Mouse (Mus musculus) forebrain, embryonic 12.5 days (tissue): ENCODE results near the gene Tnfsf9. TPM values are rescaled to one million over a fixed set of nuclear protein-coding genes. Genes with fewer than 3 reads are reported as not detected.
"Not testable (repeated sequence)": the region's sequence is repeated elsewhere in the genome, so short reads cannot be mapped to it uniquely, and the experiment has no call there.

ENCODE experiments used
- ATAC-seq: fragments of 200-750 bp; cut with Nextera tagmentation; 2 replicates; pipeline ENCODE4 v1.8.0; 2017; ENCODE audit warnings: moderate TSS enrichment; ENCODE audit not compliant: low FRiP score
- H3K27ac ChIP-seq: fragments of 300-500 bp; sonication (generic); 2 replicates; pipeline ENCODE4 v1.5.1; 2016; ENCODE audit warnings: mild to moderate bottlenecking
- H3K27me3 ChIP-seq: fragments of 300-500 bp; sonication (generic); 2 replicates; pipeline ENCODE4 v1.6.1; 2016; ENCODE audit warnings: mild to moderate bottlenecking
- H3K36me3 ChIP-seq: fragments of 300-500 bp; sonication (generic); replicated peaks from 2 replicates; pipeline ENCODE4 v1.6.1; 2016; ENCODE audit warnings: mild to moderate bottlenecking
- H3K4me1 ChIP-seq: fragments of 300-500 bp; sonication (generic); 2 replicates; pipeline ENCODE4 v1.6.1; 2016
- H3K4me2 ChIP-seq: fragments of 300-500 bp; sonication (generic); 2 replicates; pipeline ENCODE4 v1.6.1; 2016; ENCODE audit warnings: mild to moderate bottlenecking, moderate library complexity
- H3K4me3 ChIP-seq: fragments of 300-500 bp; sonication (generic); replicated peaks from 2 replicates; pipeline ENCODE4 v1.5.1; 2016; ENCODE audit warnings: mild to moderate bottlenecking
- H3K9ac ChIP-seq: fragments of 300-500 bp; sonication (generic); 2 replicates; pipeline ENCODE4 v1.6.1; 2016; ENCODE audit warnings: mild to moderate bottlenecking
- H3K9me3 ChIP-seq: fragments of 300-500 bp; sonication (generic); 2 replicates; pipeline ENCODE4 v1.6.1; 2016
- WGBS: fragments of 180-500 bp; shearing (Covaris S2); methylation state at CpG from one replicate; pipeline ENCODE4 v1.1.7; 2016; 5-methylcytosine and 5-hydroxymethylcytosine counted together
- polyA plus RNA-seq: library from polyadenylated mRNA; unstranded; fragments of >200 nt; fragmentation: Nextera tagmentation; extraction: Ambion mirVana; gene quantifications from 2 replicates; pipeline ENCODE4 v1.2.1, GENCODE M21; 2016

Tnfsf9 gene
- polyA plus RNA-seq, 1 experiment from 2014 or later: 9.2 TPM

- 2% methylated on average over 11 of the region's 11 CpGs for WGBS
- peaks cover 5% of the 10 kb centered on the region; the same call in 1 of the 2 replicates for H3K4me1 ChIP-seq
- H3K9me3 ChIP-seq: no peaks in the 10 kb centered on the region
- no peak overlapping the region for H3K9ac ChIP-seq
- no peak overlapping the region for H3K4me3 ChIP-seq
- H3K36me3 ChIP-seq: no peaks in the 10 kb centered on the region
- H3K4me2 ChIP-seq: peak overlapping the region; percentile 24
- no peak overlapping the region for H3K27ac ChIP-seq
- no peaks in the 10 kb centered on the region; the same call in 1 of the 2 replicates for H3K27me3 ChIP-seq
- peak; percentile 91 for ATAC-seq
These were observed 13.6 kb downstream of the Tnfsf9 start for GRCm38 (mm10) chr17:57118524-57119349.

DNA sequence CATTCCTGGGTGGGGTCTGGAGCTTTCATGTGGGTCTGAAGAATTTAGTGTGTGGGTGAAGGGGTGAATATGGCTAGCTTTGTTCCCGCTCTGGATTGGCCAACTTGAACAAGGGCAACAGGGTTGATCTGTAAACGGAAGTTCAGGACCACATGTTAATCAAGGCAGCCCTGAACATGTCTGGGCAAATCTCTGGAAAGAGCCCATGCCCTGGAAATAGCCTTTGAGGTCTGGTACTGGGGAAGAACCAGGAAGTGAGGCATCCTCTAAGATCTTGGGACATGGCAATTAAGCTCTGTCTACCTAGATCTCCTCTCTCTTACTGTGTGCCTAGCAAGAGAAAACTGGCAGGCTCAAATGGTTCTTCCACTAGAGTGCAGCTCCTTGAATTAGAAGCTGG, 16.7 kb downstream of the Tnfsf9 start:
- Histone ChIP-seq H3K36me3 (no peaks in the 10 kb centered on the region), H3K4me3 (no peak overlapping the region), H3K4me2 (no peak overlapping the region), H3K27ac (no peak overlapping the region), H3K9ac (no peak overlapping the region), H3K4me1 (peaks cover 5% of the 10 kb centered on the region; the same call in 1 of the 2 replicates), H3K9me3 (no peaks in the 10 kb centered on the region), H3K27me3 (no peaks in the 10 kb centered on the region; the same call in 1 of the 2 replicates)
- WGBS: 90% methylated on average over 2 of the region's 2 CpGs
- ATAC-seq: no peak

- no peak overlapping the region for H3K4me3 ChIP-seq
- H3K36me3 ChIP-seq: no peaks in the 10 kb centered on the region
- H3K27me3 ChIP-seq: no peaks in the 10 kb centered on the region
- no peak for ATAC-seq
- peaks cover 5% of the 10 kb centered on the region; the same call in 1 of the 2 replicates for H3K4me1 ChIP-seq
- H3K9ac ChIP-seq: no peak overlapping the region
- 88% methylated on average over 11 of the region's 11 CpGs for WGBS
- H3K4me2 ChIP-seq: no peak overlapping the region
- no peaks in the 10 kb centered on the region for H3K9me3 ChIP-seq
- H3K27ac ChIP-seq: no peak overlapping the region
These were observed 18.3 kb downstream of the Tnfsf9 start for GRCm38 (mm10) chr17:57123192-57124118.

DNA sequence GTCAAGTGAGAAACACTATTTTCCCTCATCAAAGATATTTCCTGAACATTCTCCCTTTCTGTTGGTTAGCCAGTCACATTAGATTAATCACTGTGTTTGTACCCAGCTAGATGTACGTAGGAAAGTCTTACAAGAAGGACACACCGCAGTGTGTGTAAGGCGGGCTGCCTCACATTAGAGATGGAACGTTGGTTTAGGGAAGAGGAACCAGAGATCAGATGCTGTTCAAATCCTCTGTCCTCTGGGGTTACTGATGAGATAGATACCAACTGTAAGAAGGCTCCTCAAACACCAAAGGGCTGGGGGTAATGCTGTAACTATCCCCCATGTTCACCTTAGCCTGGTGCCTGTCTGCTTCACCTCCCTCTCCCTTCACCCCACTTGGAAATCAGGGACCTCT, 19.7 kb downstream of the Tnfsf9 start:
- Histone ChIP-seq H3K9ac (no peak overlapping the region), H3K4me1 (no peaks in the 10 kb centered on the region), H3K36me3 (no peaks in the 10 kb centered on the region), H3K27me3 (no peaks in the 10 kb centered on the region), H3K9me3 (no peaks in the 10 kb centered on the region), H3K4me2 (no peak overlapping the region), H3K27ac (no peak overlapping the region), H3K4me3 (no peak overlapping the region)
- WGBS: 87% methylated on average over 4 of the region's 4 CpGs
- ATAC-seq: no peak

DNA sequence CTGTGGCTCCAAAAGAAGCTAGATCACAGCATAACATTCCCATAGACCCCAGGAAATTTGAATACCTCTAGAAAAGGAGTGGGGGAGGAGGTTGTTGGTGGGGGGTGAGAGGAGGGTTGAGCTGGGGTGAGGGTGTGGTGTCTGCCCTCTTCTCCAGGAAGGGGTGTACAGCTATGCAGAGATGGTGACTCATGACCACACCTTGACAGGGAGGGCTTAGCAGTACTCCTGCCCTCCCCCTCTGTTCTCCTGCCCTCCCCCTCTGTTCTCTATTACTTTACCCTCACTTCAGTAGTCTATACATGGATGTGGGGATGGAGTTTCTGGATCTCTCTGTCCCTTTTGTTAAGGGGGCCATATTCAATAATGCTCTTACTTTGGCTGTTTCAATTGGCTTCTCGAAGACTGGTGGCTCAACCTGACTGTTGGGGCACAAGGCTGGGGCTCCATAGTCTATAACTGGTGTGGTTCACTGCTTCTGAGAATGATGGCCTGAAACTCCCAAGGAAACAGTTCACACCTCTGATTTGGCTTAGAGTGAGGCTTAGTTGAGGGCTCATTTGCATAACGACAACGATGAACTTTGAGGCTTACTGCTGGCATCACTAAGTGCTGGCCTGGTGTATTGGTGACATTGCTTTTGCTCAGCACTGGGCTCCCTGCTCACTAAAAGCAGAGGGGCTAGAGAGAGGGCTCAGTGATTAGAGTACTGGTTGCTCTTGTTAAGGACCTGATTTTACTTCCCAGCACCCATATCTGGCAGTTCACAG, 20.9 kb downstream of the Tnfsf9 start:
- Histone ChIP-seq H3K4me1 (no peaks in the 10 kb centered on the region), H3K9ac (no peak overlapping the region), H3K4me3 (no peak overlapping the region), H3K9me3 (no peaks in the 10 kb centered on the region), H3K36me3 (no peaks in the 10 kb centered on the region), H3K27ac (no peak overlapping the region), H3K4me2 (no peak overlapping the region), H3K27me3 (no peaks in the 10 kb centered on the region)
- 66% methylated on average over 3 of the region's 3 CpGs for WGBS
- ATAC-seq: no peak

DNA sequence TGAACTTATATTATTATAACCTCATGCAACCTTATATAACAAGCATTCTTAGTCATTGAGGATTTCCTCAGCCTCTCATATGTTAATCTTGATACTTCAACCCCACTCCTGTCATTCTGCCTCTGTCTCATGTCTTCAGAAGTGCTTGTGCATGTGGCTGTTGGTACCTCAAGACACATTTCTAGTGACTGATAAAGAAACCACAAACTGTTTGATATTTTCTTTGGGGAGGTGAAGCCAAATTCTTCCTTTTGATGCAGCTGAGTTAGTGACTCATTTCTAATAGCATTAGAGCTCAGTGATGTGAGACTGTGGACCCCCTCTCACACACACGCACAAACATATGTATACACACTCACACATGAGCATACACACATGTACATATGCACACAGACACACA, 26.7 kb downstream of the Tnfsf9 start:
- no peak overlapping the region for H3K4me2 ChIP-seq
- H3K27ac ChIP-seq: no peak overlapping the region
- 79% methylated on average over 1 of the region's 1 CpGs for WGBS
- H3K27me3 ChIP-seq: no peaks in the 10 kb centered on the region
- no peaks in the 10 kb centered on the region for H3K4me1 ChIP-seq
- H3K36me3 ChIP-seq: no peaks in the 10 kb centered on the region
- no peaks in the 10 kb centered on the region for H3K9me3 ChIP-seq
- ATAC-seq: no peak
- no peak overlapping the region for H3K9ac ChIP-seq
- no peak overlapping the region for H3K4me3 ChIP-seq

DNA sequence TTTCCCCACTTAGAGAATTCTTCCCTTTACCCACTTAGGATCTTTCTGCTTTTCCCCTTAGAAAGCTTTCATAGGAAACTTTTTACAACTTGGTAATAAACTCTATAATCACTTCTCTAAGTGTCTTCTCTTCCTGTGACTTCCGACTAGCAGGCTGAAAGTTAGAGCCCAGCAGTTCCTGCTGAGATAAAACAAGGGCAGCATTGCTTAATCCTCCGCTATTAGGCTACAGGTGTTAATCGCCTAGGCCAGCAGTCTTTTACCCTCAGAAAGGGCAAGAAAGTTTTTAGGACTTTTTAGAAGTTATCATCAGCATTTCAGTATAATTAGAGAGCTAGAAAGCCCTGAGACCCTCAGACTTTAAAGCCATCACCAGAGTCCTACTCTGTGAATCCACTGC, 28.9 kb downstream of the Tnfsf9 start:
- not testable (repeated sequence) for H3K4me2 ChIP-seq, ATAC-seq

GRCm38 (mm10) chr17:57134693-57135092, 29.6 kb downstream of the Tnfsf9 start:
- Histone ChIP-seq H3K36me3 (no peaks in the 10 kb centered on the region), H3K4me1 (no peaks in the 10 kb centered on the region), H3K27me3 (no peaks in the 10 kb centered on the region), H3K27ac (no peak overlapping the region), H3K9me3 (no peaks in the 10 kb centered on the region), H3K4me2 (no peak overlapping the region), H3K9ac (no peak overlapping the region), H3K4me3 (no peak overlapping the region)
- no peak for ATAC-seq
- 84% methylated on average over 2 of the region's 2 CpGs for WGBS

More for the DNA sequence above, 28.9 kb downstream of the Tnfsf9 start:
- H3K4me3 ChIP-seq, H3K9me3 ChIP-seq, H3K4me1 ChIP-seq, H3K36me3 ChIP-seq, H3K27ac ChIP-seq, H3K27me3 ChIP-seq, H3K9ac ChIP-seq: not testable (repeated sequence)
- WGBS: 23% methylated on average over 3 of the region's 3 CpGs

DNA sequence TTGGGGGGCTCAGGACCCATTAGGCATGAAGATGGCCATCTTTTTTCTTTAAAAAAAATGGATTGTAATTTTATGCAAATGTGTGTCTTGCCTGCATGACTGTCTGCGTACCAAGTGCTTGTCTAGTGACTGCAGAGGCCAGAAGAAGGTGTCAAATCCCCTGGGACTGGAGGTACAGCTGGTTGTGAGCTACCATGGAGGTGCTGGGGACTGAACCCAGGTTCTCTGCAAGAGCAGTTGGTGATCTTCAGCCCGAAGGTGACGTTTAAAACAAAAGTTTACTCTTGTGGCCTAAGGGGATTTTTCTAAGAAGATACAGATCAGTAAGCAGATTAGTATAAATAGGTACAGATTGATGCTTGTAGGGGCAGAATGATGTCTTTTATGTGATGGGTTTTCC, 30.5 kb downstream of the Tnfsf9 start:
- no peak overlapping the region for H3K4me3 ChIP-seq
- H3K27ac ChIP-seq: no peak overlapping the region
- H3K27me3 ChIP-seq: no peaks in the 10 kb centered on the region
- no peaks in the 10 kb centered on the region for H3K36me3 ChIP-seq
- no peak overlapping the region for H3K4me2 ChIP-seq
- H3K9ac ChIP-seq: no peak overlapping the region
- 84% methylated on average over 3 of the region's 3 CpGs for WGBS
- no peak for ATAC-seq
- no peaks in the 10 kb centered on the region for H3K9me3 ChIP-seq
- no peaks in the 10 kb centered on the region for H3K4me1 ChIP-seq

GRCm38 (mm10) chr17:57138676-57139075, 33.6 kb downstream of the Tnfsf9 start:
- H3K9ac ChIP-seq: no peak overlapping the region
- no peaks in the 10 kb centered on the region for H3K27me3 ChIP-seq
- ATAC-seq: no peak
- no peaks in the 10 kb centered on the region for H3K9me3 ChIP-seq
- H3K4me2 ChIP-seq: no peak overlapping the region
- WGBS: 84% methylated on average over 4 of the region's 4 CpGs
- no peak overlapping the region for H3K4me3 ChIP-seq
- no peaks in the 10 kb centered on the region for H3K4me1 ChIP-seq
- no peaks in the 10 kb centered on the region for H3K36me3 ChIP-seq
- no peak overlapping the region for H3K27ac ChIP-seq

- Histone ChIP-seq H3K9me3 (no peaks in the 10 kb centered on the region), H3K4me2 (no peak overlapping the region), H3K9ac (no peak overlapping the region), H3K36me3 (no peaks in the 10 kb centered on the region), H3K27me3 (no peaks in the 10 kb centered on the region), H3K27ac (no peak overlapping the region), H3K4me1 (no peaks in the 10 kb centered on the region), H3K4me3 (no peak overlapping the region)
- ATAC-seq: no peak
- 87% methylated on average over 3 of the region's 3 CpGs for WGBS
These were observed 34.6 kb downstream of the Tnfsf9 start for GRCm38 (mm10) chr17:57139708-57140107.

- Histone ChIP-seq H3K9me3 (no peaks in the 10 kb centered on the region), H3K4me3 (no peak overlapping the region), H3K9ac (no peak overlapping the region), H3K27ac (no peak overlapping the region), H3K27me3 (peaks cover 22% of the 10 kb centered on the region), H3K4me1 (no peaks in the 10 kb centered on the region), H3K4me2 (no peak overlapping the region), H3K36me3 (no peaks in the 10 kb centered on the region)
- no peak for ATAC-seq
- WGBS: 82% methylated on average over 3 of the region's 3 CpGs
These were observed 38.6 kb downstream of the Tnfsf9 start for GRCm38 (mm10) chr17:57143704-57144103.
